8 mouse cellular contexts compared by ENCODE assay signal in genomic region chr14:55478651-55479599, GRCm38 (mm10). TPM values are rescaled to one million over a fixed set of nuclear protein-coding genes. Genes with fewer than 3 reads are reported as not detected.
DNase-seq lines count a peak whose midpoint lies in the region; ATAC-seq and TF ChIP-seq lines count a peak whose summit lies in the region.

Dhrs4 (plus strand) TSS chr14:55478758.

- 2% methylated on average over 38 of the region's 38 CpGs for WGBS in hindbrain, embryonic 13.5 days

- H3K9me3 ChIP-seq in hindbrain, embryonic 13.5 days = no peaks in the 10 kb centered on the region

- H3K27ac ChIP-seq in hindbrain, embryonic 13.5 days = 0 out of 2 replicates have a peak within 1 kb of the TSS, but pooled peaks have one; percentile 19

- no peaks in the 10 kb centered on the region for H3K36me3 ChIP-seq in hindbrain, embryonic 13.5 days

- CTCF ChIA-PET in Patski (lab: Charles Lee) = interaction anchor here (0.6 to 2.5 kb wide), 15 partner anchors 10 to 330 kb away, joined by 3 to 27 read pairs (median 4); partner anchors contain the start of gene Carmil3

- peaks cover 4% of the 10 kb centered on the region for H3K27me3 ChIP-seq in Patski
- H3K27me3 ChIP-seq in hindbrain, embryonic 13.5 days = no peaks in the 10 kb centered on the region

- peak within 1 kb of the TSS; percentile 56 for H3K4me2 ChIP-seq in hindbrain, embryonic 13.5 days

- DNase-seq in Patski (ENCODE audit: low read depth, low spot score) = peak; percentile 48
- peak; percentile 83 to 85 for DNase-seq in cerebellum, postnatal 10 days
- DNase-seq in frontal cortex, postnatal 25 days (ENCODE audit: low spot score in 2 of 2) = peak; percentile 51 to 62
- peak; percentile 49 to 67 for DNase-seq in layer of hippocampus, postnatal 25 days (ENCODE audit: extremely low spot score in 1 of 2, low spot score in 1 of 2)
- DNase-seq in lung, postnatal 25 days (ENCODE audit: low spot score) = peak; percentile 86
- DNase-seq in retina, adult 2 months (ENCODE audit: low read depth, low spot score) = peak; percentile 64
- peak; percentile 86 for DNase-seq in thymus, postnatal 25 days

- peak within 1 kb of the TSS; percentile 43 for H3K4me3 ChIP-seq in hindbrain, embryonic 13.5 days

- POLR2A ChIA-PET in Patski (lab: Charles Lee) = interaction anchor here (1.2 to 1.6 kb wide), 3 partner anchors 11 to 79 kb away, joined by 3 to 5 read pairs (median 4); partner anchors contain the start of gene Carmil3

- peak; percentile 92 for TF ChIP-seq CTCF in Patski (IDR thresholded peaks at IDR 0.05)

- peak within 1 kb of the TSS; percentile 67 for H3K9ac ChIP-seq in hindbrain, embryonic 13.5 days

- in situ Hi-C loops in Patski (cut with MboI; ENCODE audit: low pct_unique_long_range_greater_than_20kb) = no loop called here

- peak; percentile 96 for ATAC-seq in Patski
- peak; percentile 93 for ATAC-seq in hindbrain, embryonic 13.5 days (ENCODE audit: low FRiP score)

- peaks cover 4% of the 10 kb centered on the region; the same call in 1 of the 2 replicates for H3K4me1 ChIP-seq in hindbrain, embryonic 13.5 days (replicated peaks)

RNA-seq across cellular contexts. Expression of gene Dhrs4, which starts in this region (rescaled TPM):
- 71.3 TPM for polyA plus RNA-seq in Patski (2021)
- polyA plus RNA-seq in hindbrain, embryonic 13.5 days (2015; fragmentation: Nextera tagmentation; extraction: Ambion mirVana) = 24.4 and 30.9 TPM in 2 replicates
- 10 to 100 TPM; 20.7 to 22.1 TPM for total RNA-seq in layer of hippocampus, postnatal 25 days (2021)

Comparison
In these comparisons a context has a peak if more than half of its experiments do, and no peak if none do; other contexts are left out.
1. Peak in every context shown above with its lines: DNase-seq, ATAC-seq, H3K4me3 ChIP-seq and H3K27ac ChIP-seq.